Mouse (Mus musculus) ES-E14 (cell line): ENCODE results near the gene Apbb2.

Experiments
- CHD2 ChIP-seq: IDR thresholded peaks from 2 replicates; pipeline ENCODE4 v1.6.1; 2014; ENCODE audit warnings: mild to moderate bottlenecking, low read depth, low read length, inconsistent platforms
- HCFC1 ChIP-seq: IDR thresholded peaks from 2 replicates; pipeline ENCODE4 v1.6.1; 2012; ENCODE audit warnings: low read length, inconsistent platforms, borderline replicate concordance; ENCODE audit not compliant: insufficient read depth
- MAFK ChIP-seq: IDR thresholded peaks from 2 replicates; pipeline ENCODE4 v1.6.1; 2014; ENCODE audit warnings: mild to moderate bottlenecking, low read depth, low read length, inconsistent platforms; ENCODE audit not compliant: insufficient read depth
- ZC3H11A ChIP-seq: IDR thresholded peaks from 2 replicates; pipeline ENCODE4 v1.6.1; 2012; ENCODE audit warnings: low read depth, mild to moderate bottlenecking, inconsistent platforms, low read length, borderline replicate concordance
- ZNF384 ChIP-seq: IDR thresholded peaks from 2 replicates; pipeline ENCODE4 v1.6.1; 2012; ENCODE audit warnings: low read depth, low read length, inconsistent platforms

GRCm38 (mm10) chr5:66453106-66453505 is 165.5 kb downstream of the Apbb2 start:
- TF ChIP-seq CHD2: no peak
- no peak for TF ChIP-seq MAFK
- TF ChIP-seq HCFC1: no peak
- no peak for TF ChIP-seq ZNF384
- no peak for TF ChIP-seq ZC3H11A
